Mouse (Mus musculus) limb, embryonic 11.5 days (tissue): ENCODE measurements at regions not wholly inside any gene's neighbourhood (a gene's known extent, or its start where the extent isn't known, plus 50 kb on each side); places are given as distances from the start of the nearest gene placed in this dataset.

ENCODE experiments used
- ATAC-seq: fragments of 200-750 bp; cut with Nextera tagmentation; 2 replicates; pipeline ENCODE4 v1.8.0; 2017; ENCODE audit warnings: low read depth; ENCODE audit not compliant: insufficient number of reproducible peaks, low FRiP score, low TSS enrichment
- DNase-seq: peaks from one replicate; pipeline ENCODE4 v3.0.0-alpha.2; 2015; ENCODE audit warnings: low spot score
- H3K27ac ChIP-seq: fragments of 300-500 bp; sonication (generic); replicated peaks from 2 replicates; pipeline ENCODE4 v1.5.1; 2014; ENCODE audit warnings: low read depth, mild to moderate bottlenecking, low read length
- H3K27me3 ChIP-seq: fragments of 300-500 bp; sonication (generic); 2 replicates; pipeline ENCODE4 v1.6.1; 2014; ENCODE audit warnings: mild to moderate bottlenecking, low read length, mixed read lengths; ENCODE audit not compliant: control insufficient read depth, insufficient read depth
- H3K36me3 ChIP-seq: fragments of 300-500 bp; sonication (generic); 2 replicates; pipeline ENCODE4 v1.6.1; 2014; ENCODE audit warnings: mild to moderate bottlenecking, low read length, moderate library complexity, mixed read lengths; ENCODE audit not compliant: control insufficient read depth, insufficient read depth
- H3K4me1 ChIP-seq: fragments of 300-500 bp; sonication (generic); 2 replicates; pipeline ENCODE4 v1.6.1; 2014; ENCODE audit warnings: low read length, mixed read lengths; ENCODE audit not compliant: control insufficient read depth, insufficient read depth
- H3K4me2 ChIP-seq: fragments of 300-500 bp; sonication (generic); 2 replicates; pipeline ENCODE4 v1.6.1; 2014; ENCODE audit warnings: low read depth, mild to moderate bottlenecking, moderate library complexity; ENCODE audit not compliant: severe bottlenecking
- H3K4me3 ChIP-seq: fragments of 300-500 bp; sonication (generic); 2 replicates; pipeline ENCODE4 v1.5.1; 2014; ENCODE audit warnings: low read depth, low read length
- H3K9ac ChIP-seq: fragments of 300-500 bp; sonication (generic); 2 replicates; pipeline ENCODE4 v1.6.1; 2014; ENCODE audit warnings: mild to moderate bottlenecking, low read length
- H3K9me3 ChIP-seq: fragments of 300-500 bp; sonication (generic); 2 replicates; pipeline ENCODE4 v1.6.1; 2016; ENCODE audit warnings: low read length; ENCODE audit not compliant: control insufficient read depth
- WGBS: fragments of 180-500 bp; shearing (Covaris S2); extraction: QIAGEN DNeasy Blood & Tissue Kit; methylation state at CpG from one replicate; pipeline ENCODE4 v1.1.7; 2014; 5-methylcytosine and 5-hydroxymethylcytosine counted together

GRCm38 (mm10) chr14:67574346-67574949, 1565.4 kb upstream of the Gulo start:
- Histone ChIP-seq H3K9ac (no peak overlapping the region), H3K27me3 (no peaks in the 10 kb centered on the region), H3K36me3 (no peaks in the 10 kb centered on the region), H3K27ac (no peak overlapping the region), H3K4me1 (peaks cover 17% of the 10 kb centered on the region), H3K4me3 (no peak overlapping the region), H3K9me3 (no peaks in the 10 kb centered on the region), H3K4me2 (no peak overlapping the region)
- 80% methylated on average over 7 of the region's 7 CpGs for WGBS
- DNase-seq (no peak), ATAC-seq (no peak)

DNA sequence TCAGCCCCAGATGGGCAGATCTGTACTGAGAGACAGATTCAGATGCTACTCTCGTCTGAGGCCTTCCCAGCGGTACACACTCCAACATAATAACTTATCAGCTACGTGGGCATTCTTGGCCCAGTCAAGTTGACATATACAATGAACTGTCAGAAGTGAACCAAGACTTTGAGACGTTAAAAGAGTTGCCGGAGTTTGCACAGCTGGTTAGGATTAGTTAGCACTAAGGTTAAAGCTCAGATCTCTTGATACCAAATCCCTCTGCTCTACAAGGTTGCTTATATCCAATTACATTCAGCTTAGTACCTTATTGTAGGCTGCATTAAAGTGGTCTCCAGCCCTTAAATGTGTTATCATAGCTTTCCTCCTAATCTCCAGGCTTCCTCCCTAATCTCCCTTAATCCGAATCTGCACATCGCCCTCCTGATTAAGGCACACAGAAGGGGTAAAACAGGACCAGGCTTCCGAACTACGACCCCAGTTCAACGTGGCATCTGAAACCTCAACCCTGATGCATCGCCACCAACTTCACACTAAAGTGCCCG, 1564.5 kb upstream of the Gulo start:
- Histone ChIP-seq H3K27me3 (no peaks in the 10 kb centered on the region), H3K4me3 (no peak overlapping the region), H3K9ac (no peak overlapping the region), H3K9me3 (no peaks in the 10 kb centered on the region), H3K36me3 (no peaks in the 10 kb centered on the region), H3K4me2 (no peak overlapping the region), H3K4me1 (peaks cover 19% of the 10 kb centered on the region), H3K27ac (no peak overlapping the region)
- DNase-seq (no peak), ATAC-seq (no peak)
- 45% methylated on average over 12 of the region's 12 CpGs for WGBS

DNA sequence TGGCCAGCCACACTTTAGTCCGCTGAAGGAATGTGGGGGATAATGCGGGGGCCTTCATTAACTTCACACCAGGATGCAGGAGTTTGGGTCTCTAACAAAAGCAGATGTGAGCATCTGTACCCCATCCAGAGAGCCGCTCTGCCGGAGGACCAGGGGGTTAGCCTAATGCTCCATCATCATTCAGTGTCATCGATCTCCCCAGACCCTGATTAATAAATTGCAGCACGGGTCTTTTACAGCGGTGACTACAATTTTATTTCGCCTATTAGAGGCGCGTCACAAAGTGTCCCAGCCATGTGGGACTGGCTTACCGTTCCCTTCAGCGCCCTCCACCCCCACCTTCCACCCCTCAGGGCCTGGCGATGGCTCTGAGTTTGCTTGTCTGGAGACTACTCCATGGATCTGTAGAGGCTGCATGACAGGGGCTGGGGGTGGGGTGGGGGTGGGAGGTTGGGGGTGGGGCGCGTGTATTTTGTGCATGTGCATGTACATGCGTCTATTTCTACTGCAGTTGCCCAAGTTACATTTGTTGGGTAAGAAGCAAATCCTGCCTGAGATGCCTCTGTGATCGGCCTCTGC, 1560.8 kb upstream of the Gulo start:
- DNase-seq (peak; percentile 65), ATAC-seq (peak; percentile 58; the same call in 1 of the 2 replicates)
- H3K4me2 ChIP-seq = peak overlapping the region; percentile 29; the same call in 1 of the 2 replicates
- WGBS = 13% methylated on average over 17 of the region's 17 CpGs
- no peaks in the 10 kb centered on the region for H3K27me3 ChIP-seq
- no peaks in the 10 kb centered on the region for H3K9me3 ChIP-seq
- peaks cover 19% of the 10 kb centered on the region for H3K4me1 ChIP-seq
- H3K4me3 ChIP-seq = no peak overlapping the region
- H3K36me3 ChIP-seq = no peaks in the 10 kb centered on the region
- no peak overlapping the region for H3K27ac ChIP-seq
- H3K9ac ChIP-seq = no peak overlapping the region

DNA sequence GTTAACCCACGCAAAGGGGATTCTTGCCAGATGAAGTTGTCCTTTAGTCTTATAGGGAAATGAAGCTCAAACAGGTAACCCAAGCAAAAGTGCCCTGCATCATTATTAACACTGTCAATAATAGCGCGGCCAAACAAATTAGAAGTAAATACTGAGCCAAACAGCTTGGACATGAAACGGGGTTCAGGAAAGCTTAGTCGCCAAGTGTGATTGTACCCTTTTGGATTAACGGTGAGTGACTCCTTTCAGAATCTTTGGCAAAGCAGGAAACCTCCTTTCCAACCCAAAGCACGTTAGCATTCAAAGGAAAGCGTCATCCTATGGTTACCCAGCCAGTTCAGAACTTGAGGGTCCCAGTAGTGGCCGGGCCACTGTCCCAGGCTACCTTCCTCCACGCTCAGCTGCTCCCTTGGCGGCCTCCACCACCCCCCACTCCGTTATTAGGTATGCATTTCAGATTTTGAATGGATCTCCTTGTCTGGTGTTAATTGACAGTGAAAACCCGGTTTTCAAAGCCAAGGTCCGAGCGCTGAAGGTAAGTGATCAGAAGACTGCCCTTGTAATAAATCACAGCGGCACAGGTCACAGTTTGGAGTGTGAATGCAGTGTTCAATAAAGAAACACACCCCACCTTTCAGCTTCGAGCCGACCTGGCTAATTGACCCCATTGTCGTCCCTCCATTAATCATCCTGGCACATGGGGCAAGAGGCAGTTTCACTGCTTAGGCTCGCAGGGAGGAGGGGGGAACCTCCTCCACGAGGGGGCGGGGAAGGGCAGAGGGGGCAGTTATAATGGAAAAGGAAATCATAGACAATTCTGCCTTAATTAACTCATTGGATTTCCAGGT, 1560.1 kb upstream of the Gulo start:
- WGBS = 15% methylated on average over 22 of the region's 22 CpGs
- Histone ChIP-seq H3K27ac (no peak overlapping the region), H3K4me1 (peaks cover 19% of the 10 kb centered on the region), H3K9me3 (no peaks in the 10 kb centered on the region), H3K9ac (no peak overlapping the region), H3K36me3 (no peaks in the 10 kb centered on the region), H3K4me2 (peak overlapping the region; percentile 29; the same call in 1 of the 2 replicates), H3K27me3 (no peaks in the 10 kb centered on the region), H3K4me3 (no peak overlapping the region)
- peak; percentile 81 for DNase-seq
- ATAC-seq = 0 out of 2 replicates have a peak, but pooled peaks have one; percentile 46

DNA sequence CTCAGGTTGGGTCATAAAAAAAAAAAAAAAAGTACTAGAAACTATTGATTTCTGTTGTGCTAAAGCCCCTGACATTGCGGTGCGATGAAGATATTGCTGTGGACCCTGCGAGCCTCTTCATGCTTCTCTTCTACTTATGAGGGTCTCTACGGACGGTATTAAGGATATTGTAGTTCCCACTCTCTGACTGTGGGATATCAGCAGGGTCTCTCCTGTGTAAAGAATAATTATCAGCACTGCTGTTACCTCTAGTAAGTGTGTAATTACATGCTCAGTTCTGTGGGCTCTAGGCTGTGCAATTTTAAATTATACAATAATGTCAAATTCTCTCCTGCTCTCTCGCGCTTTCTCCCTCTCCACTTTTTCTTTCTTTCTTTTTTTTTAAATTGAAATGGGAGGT, 1545.9 kb upstream of the Gulo start:
- Histone ChIP-seq H3K9me3 (no peaks in the 10 kb centered on the region), H3K4me2 (no peak overlapping the region), H3K36me3 (no peaks in the 10 kb centered on the region), H3K4me3 (no peak overlapping the region), H3K9ac (no peak overlapping the region), H3K27ac (no peak overlapping the region), H3K27me3 (no peaks in the 10 kb centered on the region), H3K4me1 (no peaks in the 10 kb centered on the region)
- no peak for ATAC-seq
- DNase-seq = no peak
- WGBS = 92% methylated on average over 7 of the region's 7 CpGs

GRCm38 (mm10) chr14:67550462-67551185, 1541.6 kb upstream of the Gulo start:
- Histone ChIP-seq H3K27ac (no peak overlapping the region), H3K9me3 (no peaks in the 10 kb centered on the region), H3K9ac (no peak overlapping the region), H3K36me3 (no peaks in the 10 kb centered on the region), H3K4me2 (no peak overlapping the region), H3K4me3 (no peak overlapping the region), H3K27me3 (no peaks in the 10 kb centered on the region), H3K4me1 (no peaks in the 10 kb centered on the region)
- 69% methylated on average over 6 of the region's 6 CpGs for WGBS
- no peak for ATAC-seq
- DNase-seq = no peak

- ATAC-seq (no peak), DNase-seq (no peak)
- Histone ChIP-seq H3K4me1 (no peaks in the 10 kb centered on the region), H3K36me3 (no peaks in the 10 kb centered on the region), H3K27ac (no peak overlapping the region), H3K27me3 (no peaks in the 10 kb centered on the region), H3K4me3 (no peak overlapping the region), H3K9me3 (peaks cover 3% of the 10 kb centered on the region; the same call in 1 of the 2 replicates), H3K4me2 (no peak overlapping the region), H3K9ac (no peak overlapping the region)
- WGBS = 87% methylated on average over 6 of the region's 6 CpGs
Measured at GRCm38 (mm10) chr14:67548750-67549149, 1539.7 kb upstream of the Gulo start.

DNA sequence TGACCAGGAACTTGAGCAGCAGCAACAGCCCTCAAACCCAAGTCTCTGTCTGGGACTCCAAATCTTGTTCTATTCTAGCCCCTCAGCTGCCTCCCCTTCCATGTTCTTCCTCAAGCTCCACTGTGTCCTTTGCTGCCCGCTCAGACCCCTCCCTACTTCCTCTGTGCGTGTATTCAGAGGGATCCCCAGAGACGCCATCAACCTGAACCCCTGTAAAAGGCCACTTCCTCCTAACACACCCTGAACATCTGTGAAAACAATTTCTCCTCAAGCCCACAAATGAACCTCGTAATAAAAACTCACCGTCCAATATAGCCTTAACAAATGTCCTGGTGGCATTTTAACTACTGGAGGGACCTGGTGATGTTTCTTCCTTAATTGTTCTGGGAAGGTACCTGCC, 1536.0 kb upstream of the Gulo start:
- 43% methylated on average over 5 of the region's 5 CpGs for WGBS
- peaks cover 7% of the 10 kb centered on the region; the same call in 1 of the 2 replicates for H3K9me3 ChIP-seq
- H3K27me3 ChIP-seq = no peaks in the 10 kb centered on the region
- H3K4me2 ChIP-seq = no peak overlapping the region
- ATAC-seq (no peak), DNase-seq (no peak)
- H3K9ac ChIP-seq = no peak overlapping the region
- H3K4me3 ChIP-seq = no peak overlapping the region
- no peaks in the 10 kb centered on the region for H3K4me1 ChIP-seq
- no peak overlapping the region for H3K27ac ChIP-seq
- H3K36me3 ChIP-seq = no peaks in the 10 kb centered on the region
